Mouse (Mus musculus) MEL (cell line): Measurements from ENCODE around the gene Sbk1. TPM values are rescaled to one million over a fixed set of nuclear protein-coding genes. Genes with fewer than 3 reads are reported as not detected.

Experiments used
- DNase-seq: peaks from one replicate; pipeline ENCODE4 v3.0.0; 2011; ENCODE audit warnings: low read depth, low spot score
- H3K27ac ChIP-seq: 2 replicates; pipeline ENCODE4 v1.5.1; 2012; ENCODE audit warnings: low read depth, mild to moderate bottlenecking, control low read depth, low read length, moderate library complexity; ENCODE audit not compliant: control insufficient read depth
- H3K27me3 ChIP-seq, 2 experiments: fragments of 150-350 bp in 1 of 2; sonication (generic) in 1 of 2; 2 replicates each; pipeline ENCODE4 v1.6.1; 2012; ENCODE audit warnings: low read length in 2 of 2, mild to moderate bottlenecking in 2 of 2, improper control_type of control experiment in 1 of 2, moderate library complexity in 1 of 2; ENCODE audit not compliant: insufficient read depth in 2 of 2, control insufficient read depth in 1 of 2
- H3K36me3 ChIP-seq, 2 experiments: 2 replicates each; pipeline ENCODE4 v1.6.1; 2012 to 2014; ENCODE audit warnings: low read length in 2 of 2, improper control_type of control experiment in 1 of 2, inconsistent platforms in 1 of 2, mild to moderate bottlenecking in 1 of 2; ENCODE audit not compliant: insufficient read depth in 2 of 2, control insufficient read depth in 1 of 2
- H3K4me1 ChIP-seq, 2 experiments: fragments of 150-350 bp in 1 of 2; sonication (generic) in 1 of 2; 2 replicates each; pipeline ENCODE4 v1.6.1; 2012; ENCODE audit warnings: low read length in 2 of 2, improper control_type of control experiment in 1 of 2, mild to moderate bottlenecking in 1 of 2; ENCODE audit not compliant: insufficient read depth in 2 of 2, control insufficient read depth in 1 of 2
- H3K4me3 ChIP-seq, 2 experiments: fragments of 150-350 bp in 1 of 2; sonication (generic) in 1 of 2; 2 replicates each; pipeline ENCODE4 v1.5.1; 2012; ENCODE audit warnings: low read depth in 2 of 2, low read length in 2 of 2, mild to moderate bottlenecking in 2 of 2, moderate library complexity in 2 of 2, control low read depth in 1 of 2, improper control_type of control experiment in 1 of 2; ENCODE audit not compliant: control insufficient read depth in 1 of 2, insufficient read depth in 1 of 2
- H3K79me2 ChIP-seq: 2 replicates; pipeline ENCODE4 v1.6.1; 2012; ENCODE audit warnings: mild to moderate bottlenecking, low read length, moderate library complexity; ENCODE audit not compliant: control insufficient read depth, poor library complexity, insufficient read depth
- H3K9ac ChIP-seq: 2 replicates; pipeline ENCODE4 v1.6.1; 2012; ENCODE audit warnings: low read depth, mild to moderate bottlenecking, control low read depth, low read length, moderate library complexity; ENCODE audit not compliant: control insufficient read depth, poor library complexity, severe bottlenecking
- H3K9me3 ChIP-seq: fragments of 150-350 bp; sonication (generic); replicated peaks from 2 replicates; pipeline ENCODE4 v1.6.1; 2012; ENCODE audit warnings: mild to moderate bottlenecking, low read length, improper control_type of control experiment, moderate library complexity; ENCODE audit not compliant: insufficient read depth
- CHD2 ChIP-seq: IDR thresholded peaks from 2 replicates; pipeline ENCODE4 v1.6.1; 2011; ENCODE audit warnings: low read length, improper control_type of control experiment
- CTCF ChIP-seq, 3 experiments: IDR thresholded peaks in 2 of 3; conservative IDR thresholded peaks in 1 of 3; 2 replicates each; pipeline ENCODE4 v1.5.1; 2011 to 2012; ENCODE audit warnings: low read length in 3 of 3, low read depth in 2 of 3, mild to moderate bottlenecking in 2 of 3, improper control_type of control experiment in 1 of 3, inconsistent platforms in 1 of 3, mixed read lengths in 1 of 3, moderate library complexity in 1 of 3; ENCODE audit not compliant: control insufficient read depth in 1 of 3, insufficient read depth in 1 of 3, poor library complexity in 1 of 3, severe bottlenecking in 1 of 3
- ELF1 ChIP-seq: IDR thresholded peaks from 2 replicates; pipeline ENCODE4 v1.6.1; 2014; ENCODE audit warnings: low read depth, mild to moderate bottlenecking, inconsistent platforms, low read length, improper control_type of control experiment, moderate library complexity
- EP300 ChIP-seq, 2 experiments: IDR thresholded peaks; 2 replicates each; pipeline ENCODE4 v1.6.1; 2011; ENCODE audit warnings: improper control_type of control experiment in 2 of 2, low read length in 2 of 2, low read depth in 1 of 2, mild to moderate bottlenecking in 1 of 2
- ETS1 ChIP-seq: IDR thresholded peaks from 2 replicates; pipeline ENCODE4 v1.6.1; 2012; ENCODE audit warnings: low read depth, mild to moderate bottlenecking, inconsistent platforms, low read length, improper control_type of control experiment, moderate library complexity
- KAT2A ChIP-seq: conservative IDR thresholded peaks from 2 replicates; pipeline ENCODE4 v1.6.1; 2012; ENCODE audit warnings: low read depth, low read length, improper control_type of control experiment, inconsistent platforms
- MYC ChIP-seq: IDR thresholded peaks from 2 replicates; pipeline ENCODE4 v1.6.1; 2011; ENCODE audit warnings: low read depth, mild to moderate bottlenecking, low read length, improper control_type of control experiment, moderate library complexity
- TBP ChIP-seq: IDR thresholded peaks from 2 replicates; pipeline ENCODE4 v1.8.0; 2011; ENCODE audit warnings: low read depth, low read length, improper control_type of control experiment
- ZKSCAN1 ChIP-seq: IDR thresholded peaks from 2 replicates; pipeline ENCODE4 v1.6.1; 2012; ENCODE audit warnings: low read depth, mild to moderate bottlenecking, inconsistent platforms, low read length, improper control_type of control experiment, moderate library complexity
- polyA plus RNA-seq, 2 experiments: library from polyadenylated mRNA; stranded (reverse) in 1 of 2; unstranded in 1 of 2; fragments of >175 nt in 1 of 2; fragments of >200 nt in 1 of 2; gene quantifications; 2 replicates each; pipeline versions ENCODE4 v1.2.1 to v1.2.4; 2012; ENCODE audit warnings: low replicate concordance in 2 of 2, low read depth in 1 of 2; ENCODE audit not compliant: insufficient read length in 2 of 2, insufficient read depth in 1 of 2, missing spikeins in 1 of 2
- total RNA-seq: library from RNA; depleted of rRNA; stranded (reverse); fragments of 300-350 nt; gene quantifications from 2 replicates; pipeline ENCODE4 v1.2.3, GENCODE M21; 2012

The Sbk1 gene
- total and polyA plus RNA-seq, 3 experiments: 3.9 to 5.4 TPM; not detected in 1

DNA sequence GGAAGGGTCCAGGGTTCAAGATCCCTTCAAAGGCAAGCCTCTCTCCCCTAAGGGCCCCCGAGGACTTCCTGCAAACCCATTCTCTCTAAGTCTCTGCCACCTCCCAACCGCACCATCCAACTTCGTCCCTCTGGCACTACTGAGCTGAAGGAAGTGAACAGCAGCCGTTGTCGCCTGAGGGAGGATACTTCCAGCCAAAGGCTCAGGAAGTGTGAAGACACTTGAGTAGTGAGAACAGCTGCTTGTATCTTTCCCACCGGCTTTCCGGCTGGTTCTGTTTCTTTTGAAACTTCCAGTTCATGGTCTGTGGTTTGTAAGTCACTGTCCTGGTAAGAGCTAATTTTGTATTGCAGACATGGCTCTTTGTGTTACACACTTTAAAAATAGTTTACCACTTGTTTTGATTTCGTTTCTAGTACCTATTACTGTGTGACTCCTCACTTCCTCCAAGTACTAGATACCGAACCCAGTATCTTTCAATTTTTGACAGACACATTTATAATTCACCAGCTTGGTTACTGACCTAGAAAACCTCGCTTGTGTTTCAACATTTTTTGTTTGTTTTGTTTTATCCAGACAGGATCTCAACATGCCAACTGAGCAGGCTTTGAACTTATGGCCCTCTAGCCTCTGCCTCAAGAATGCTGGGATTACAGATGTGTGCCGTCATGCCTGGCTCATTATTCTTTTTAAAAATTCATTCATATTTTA lies 36.2 kb upstream of the Sbk1 start:
- H3K27ac ChIP-seq: no peak overlapping the region
- H3K36me3 ChIP-seq: peaks cover 0 to 18% of the 10 kb centered on the region in 2 experiments; a peak in 2 of 4 replicates
- no peaks in the 10 kb centered on the region for H3K9me3 ChIP-seq
- no peak overlapping the region for H3K4me3 ChIP-seq
- no peaks in the 10 kb centered on the region for H3K79me2 ChIP-seq
- DNase-seq: no peak
- no peak for TF ChIP-seq ETS1
- H3K27me3 ChIP-seq: no peaks in the 10 kb centered on the region; a peak in 1 of 4 replicates
- H3K9ac ChIP-seq: no peak overlapping the region
- peaks cover 8 to 16% of the 10 kb centered on the region in 2 experiments for H3K4me1 ChIP-seq

DNA sequence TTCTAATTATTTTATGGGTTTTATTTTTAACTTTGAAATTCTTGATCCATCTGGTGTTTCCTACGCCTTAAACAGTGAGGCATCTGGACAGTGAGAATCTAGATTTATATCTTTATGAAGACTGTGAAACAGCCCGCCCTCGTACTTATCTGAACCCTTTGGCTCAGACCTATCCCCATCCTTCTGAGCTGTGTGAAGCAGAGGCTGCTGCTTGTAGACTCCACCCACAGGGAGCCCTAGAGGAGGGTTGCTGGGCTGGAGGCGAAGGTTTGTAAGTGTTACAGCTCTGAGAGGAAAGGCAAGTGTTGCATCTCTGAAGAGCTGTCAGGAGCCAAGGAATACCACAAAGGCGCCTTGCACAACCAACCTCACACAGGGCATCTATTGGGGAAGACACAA lies 35.6 kb upstream of the Sbk1 start:
- Histone ChIP-seq H3K4me1 (peaks cover 8 to 15% of the 10 kb centered on the region in 2 experiments), H3K36me3 (peaks cover 0 to 18% of the 10 kb centered on the region in 2 experiments; a peak in 2 of 4 replicates), H3K4me3 (no peak overlapping the region), H3K9ac (no peak overlapping the region), H3K27me3 (no peaks in the 10 kb centered on the region; a peak in 1 of 4 replicates), H3K79me2 (no peaks in the 10 kb centered on the region), H3K9me3 (no peaks in the 10 kb centered on the region), H3K27ac (no peak overlapping the region)
- no peak for TF ChIP-seq CTCF (IDR thresholded peaks at IDR 0.05 in 2 of 3, conservative IDR thresholded peaks at IDR 0.05 in 1 of 3; ENCODE audit: control insufficient read depth in 1 of 3, insufficient read depth in 1 of 3, low read depth in 2 of 3, low read length in 3 of 3, poor library complexity in 1 of 3, severe bottlenecking in 1 of 3)
- TF ChIP-seq ZKSCAN1: no peak
- TF ChIP-seq CHD2: no peak
- TF ChIP-seq EP300 (IDR thresholded peaks at IDR 0.05; ENCODE audit: low read depth in 1 of 2, low read length in 2 of 2): peak in 1 of 2 experiments; percentile 24; a peak in 1 of 4 replicates
- TF ChIP-seq KAT2A: no peak
- TF ChIP-seq MYC: no peak
- peak; percentile 62 for DNase-seq

DNA sequence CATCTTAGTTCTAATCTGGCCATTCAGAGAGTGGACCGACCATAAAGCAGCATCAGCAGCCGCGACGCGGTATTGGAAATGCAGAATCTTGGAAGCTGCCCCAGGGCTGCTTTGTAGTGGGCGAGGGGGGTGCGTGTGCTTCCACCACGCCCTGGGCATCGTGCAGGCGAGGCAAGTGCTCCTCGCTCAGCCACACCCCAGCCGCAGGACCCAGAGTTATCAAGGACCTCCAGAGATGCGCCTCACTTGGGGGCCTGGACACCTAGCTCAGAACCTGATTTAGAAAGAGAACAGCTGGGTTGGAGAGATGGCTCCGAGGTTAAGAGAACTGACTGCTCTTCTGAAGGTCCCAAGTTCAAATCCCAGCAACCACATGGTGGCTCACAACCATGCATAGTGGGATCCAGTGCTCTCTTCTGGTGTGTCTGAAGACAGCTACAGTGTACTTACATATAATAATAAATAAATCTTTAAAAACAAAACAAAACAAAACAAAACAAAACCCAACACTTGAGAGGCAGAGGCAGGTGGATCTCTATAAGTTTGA lies 31.5 kb upstream of the Sbk1 start:
- H3K79me2 ChIP-seq: no peaks in the 10 kb centered on the region
- no peak overlapping the region for H3K4me3 ChIP-seq
- peaks cover 0 to 14% of the 10 kb centered on the region in 2 experiments; a peak in 2 of 4 replicates for H3K36me3 ChIP-seq
- TF ChIP-seq ELF1 (no peak), TBP (0 out of 2 replicates have a peak, but pooled peaks have one; percentile 53)
- H3K27ac ChIP-seq: no peak overlapping the region
- no peak overlapping the region for H3K9ac ChIP-seq
- DNase-seq: no peak
- no peaks in the 10 kb centered on the region for H3K9me3 ChIP-seq
- peaks cover 0 to 4% of the 10 kb centered on the region in 2 experiments; a peak in 3 of 4 replicates for H3K27me3 ChIP-seq
- peaks cover 2 to 15% of the 10 kb centered on the region in 2 experiments for H3K4me1 ChIP-seq
